Mouse (Mus musculus) urinary bladder, adult 18-20 months (tissue): ENCODE measurements at regions not wholly inside any gene's neighbourhood (a gene's known extent, or its start where the extent isn't known, plus 50 kb on each side); places are given as distances from the start of the nearest gene placed in this dataset.
"Not testable (repeated sequence)": the region's sequence is repeated elsewhere in the genome, so short reads cannot be mapped to it uniquely, and the experiment has no call there.

Experiments used
- DNase-seq, 2 experiments: peaks; one replicate each; pipeline ENCODE4 v3.0.0; 2022; ENCODE audit warnings: low spot score in 2 of 2, mixed read lengths in 2 of 2

- no peak for DNase-seq
Measured at GRCm38 (mm10) chr7:69167456-69167855, 418.4 kb upstream of the Arrdc4 start.

- no peak for DNase-seq
Measured at GRCm38 (mm10) chr7:69161916-69162315, 412.9 kb upstream of the Arrdc4 start.

GRCm38 (mm10) chr7:69142351-69142750 is 393.3 kb upstream of the Arrdc4 start:
- no peak for DNase-seq

DNA sequence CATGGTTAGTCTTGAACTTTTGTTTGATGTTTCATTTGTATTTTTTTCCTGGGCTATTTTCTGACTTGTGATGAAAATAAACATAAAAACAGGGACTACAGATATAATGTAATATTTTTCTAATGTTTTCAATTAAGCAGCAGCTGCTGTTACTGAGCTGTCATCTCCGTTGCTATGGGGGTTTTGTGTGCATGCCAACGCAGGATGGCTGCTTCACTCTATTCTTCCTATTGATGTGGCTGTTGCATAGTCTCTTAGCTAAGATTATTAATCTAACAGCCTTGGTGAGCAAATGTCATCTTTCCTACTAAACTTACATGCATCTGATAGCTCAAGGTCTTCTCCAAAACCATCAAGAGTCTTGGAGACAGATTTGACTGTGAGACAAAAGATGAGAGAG is 384.4 kb upstream of the Arrdc4 start:
- DNase-seq = no peak

GRCm38 (mm10) chr7:69101770-69102169 is 352.7 kb upstream of the Arrdc4 start:
- not testable (repeated sequence) for DNase-seq

DNA sequence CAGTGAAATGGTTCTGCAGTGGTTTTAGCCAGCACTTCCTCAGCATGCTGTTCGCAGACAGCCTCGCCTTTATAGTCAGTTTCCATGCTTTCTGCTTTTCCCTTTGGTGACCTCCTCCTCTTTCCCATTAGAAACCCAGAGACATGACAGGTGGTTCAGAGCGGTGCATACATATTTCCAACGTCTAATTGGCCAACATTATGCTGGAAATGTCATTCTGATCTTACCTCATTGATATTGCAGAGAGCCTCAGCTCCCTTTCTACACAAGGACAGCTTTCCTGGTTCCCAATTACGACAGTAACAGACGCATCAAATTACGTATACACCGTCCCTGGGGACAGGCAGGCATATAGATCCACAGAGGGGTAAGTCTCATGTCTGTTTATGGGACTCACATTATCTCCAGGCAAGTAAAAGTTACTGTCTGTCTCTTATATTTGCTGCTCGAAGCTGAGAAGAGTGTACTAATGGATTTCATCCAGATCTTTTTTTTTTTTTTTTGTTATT is 348.6 kb upstream of the Arrdc4 start:
- DNase-seq = no peak

DNA sequence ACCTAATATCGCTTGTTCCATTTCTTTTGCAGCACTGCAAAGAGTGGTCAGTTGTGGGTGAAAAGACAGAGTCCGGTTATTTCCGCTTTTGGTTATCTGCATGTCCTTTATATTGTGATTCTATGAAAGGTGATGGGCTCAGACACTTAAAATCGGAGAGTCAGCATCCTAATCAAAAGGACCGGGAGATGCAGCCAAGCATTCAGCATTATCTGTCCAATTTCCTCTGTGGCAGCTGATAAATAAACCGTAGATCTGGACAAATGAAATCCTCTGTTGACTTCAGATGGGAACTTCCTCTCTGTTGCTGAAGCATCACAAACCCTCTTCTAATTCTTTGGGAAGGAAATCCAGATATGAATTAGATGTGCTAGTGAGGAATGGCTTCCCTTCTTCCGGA is 325.7 kb upstream of the Arrdc4 start:
- no peak for DNase-seq

GRCm38 (mm10) chr7:69062994-69063393 is 314.0 kb upstream of the Arrdc4 start:
- no peak for DNase-seq

DNA sequence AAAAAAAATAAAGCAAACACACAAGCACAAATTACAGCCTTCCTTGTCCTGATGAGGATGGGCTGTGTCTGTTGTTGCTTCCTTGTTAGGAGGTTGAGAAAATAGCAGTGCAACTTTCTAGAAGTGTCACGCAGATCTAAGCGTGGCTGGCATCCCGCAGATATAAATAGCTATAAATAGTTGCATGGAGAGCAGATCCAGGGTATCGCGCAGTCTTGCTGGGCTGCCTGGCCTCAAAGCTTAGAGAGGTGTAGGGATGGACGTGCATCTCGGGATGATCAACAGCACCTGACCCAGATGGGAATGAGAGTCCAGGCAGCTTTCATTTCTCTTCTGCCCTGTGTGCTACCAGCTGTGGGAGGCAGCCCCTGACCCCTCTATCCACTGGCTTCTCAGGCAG is 313.5 kb upstream of the Arrdc4 start:
- DNase-seq = no peak

GRCm38 (mm10) chr7:69062094-69062493 is 313.1 kb upstream of the Arrdc4 start:
- no peak for DNase-seq

DNA sequence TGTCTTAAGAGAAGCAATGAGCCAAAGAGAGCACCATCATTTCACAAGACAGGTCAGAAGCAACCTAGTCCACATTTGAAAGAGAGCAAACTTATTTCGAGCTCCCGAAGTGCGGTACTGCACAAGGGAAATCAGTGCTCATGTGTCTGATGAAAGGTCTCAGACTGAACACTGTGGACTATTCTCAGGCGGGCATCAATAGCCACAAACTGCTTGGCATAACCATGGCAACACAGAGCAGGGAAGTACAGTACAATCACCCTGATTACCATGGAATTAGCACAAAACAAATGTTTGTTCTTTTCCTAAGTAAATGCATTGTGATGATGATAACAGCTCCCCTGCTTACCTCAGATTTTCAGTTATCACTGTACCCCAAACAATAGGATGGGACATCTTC is 312.2 kb upstream of the Arrdc4 start:
- DNase-seq = no peak

GRCm38 (mm10) chr7:69016575-69016974 is 267.5 kb upstream of the Arrdc4 start:
- no peak for DNase-seq

DNA sequence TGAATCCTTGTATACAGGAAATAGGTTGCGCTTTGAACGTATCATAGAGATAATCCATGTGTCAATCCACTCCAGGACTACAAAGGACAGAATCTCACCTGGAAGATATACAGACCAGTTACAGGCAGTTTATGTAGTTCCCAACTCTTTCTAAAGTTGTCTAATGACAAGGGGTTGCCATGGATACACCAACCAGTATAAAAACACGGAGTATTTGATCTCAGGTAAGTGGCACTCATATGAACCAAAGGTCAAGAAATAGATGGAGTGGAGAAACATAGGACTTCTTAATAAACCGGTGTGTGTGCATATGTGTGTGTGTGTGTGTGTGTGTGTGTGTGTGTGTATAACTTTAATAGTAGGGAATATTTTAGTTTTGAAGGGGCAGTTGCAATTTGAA is 266.0 kb upstream of the Arrdc4 start:
- DNase-seq = no peak

DNA sequence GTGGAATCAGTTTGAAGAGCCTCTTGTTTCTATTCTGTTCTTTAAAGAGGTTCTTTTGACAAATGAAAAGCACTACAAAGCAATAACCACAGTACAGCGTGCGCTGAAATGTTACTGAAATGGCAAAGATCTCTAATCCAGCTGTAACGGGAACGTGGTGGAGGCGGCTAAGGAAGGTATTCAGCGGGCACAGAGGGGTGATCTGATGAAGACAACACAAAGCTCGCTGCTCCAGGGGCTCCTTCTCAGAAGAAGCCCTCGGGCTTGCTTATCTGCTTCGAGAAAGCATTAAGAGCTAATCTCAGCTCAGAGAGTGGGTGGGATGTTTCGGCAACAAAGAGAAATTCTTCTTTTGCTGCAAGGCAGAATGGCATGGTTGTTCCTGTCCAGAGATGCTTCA is 258.2 kb upstream of the Arrdc4 start:
- no peak for DNase-seq

DNA sequence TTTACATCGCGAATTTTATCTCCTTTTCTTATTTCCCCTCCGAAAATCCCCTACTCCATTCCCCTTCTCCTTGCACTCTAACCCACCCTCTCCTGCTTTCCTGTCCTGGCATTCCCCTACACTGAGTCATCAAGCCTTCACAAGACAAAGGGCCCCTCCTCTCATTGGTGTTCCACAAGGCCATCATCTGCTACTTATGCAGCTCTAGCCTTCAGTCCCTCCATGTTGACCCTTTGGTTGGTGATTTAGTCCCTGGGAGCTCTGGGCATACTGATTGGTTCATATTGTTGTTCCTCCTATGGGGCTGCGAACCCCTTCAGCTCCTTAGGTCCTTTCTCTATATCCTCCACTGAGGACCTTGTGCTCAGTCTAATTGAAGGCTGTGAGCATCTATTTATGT is 239.0 kb upstream of the Arrdc4 start:
- no peak for DNase-seq

DNA sequence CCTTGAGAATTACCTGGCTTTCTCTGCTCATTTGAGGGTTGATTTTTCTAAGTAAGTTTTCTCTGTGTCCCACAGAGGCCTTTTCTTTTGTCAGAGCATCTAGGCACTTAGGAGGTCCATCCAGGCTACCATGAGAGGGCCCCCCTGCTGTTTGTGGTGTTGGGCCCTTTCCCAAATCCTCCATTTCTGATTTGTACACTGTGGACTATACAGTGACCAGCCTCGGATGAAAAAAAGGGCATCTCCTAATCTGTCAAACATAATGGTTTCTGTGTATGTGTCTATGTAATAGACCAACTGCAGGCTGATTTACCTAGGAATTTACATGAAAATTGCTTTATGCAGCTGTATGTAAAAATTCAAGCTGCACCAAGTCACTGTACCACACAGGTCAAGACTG is 234.9 kb upstream of the Arrdc4 start:
- no peak for DNase-seq

DNA sequence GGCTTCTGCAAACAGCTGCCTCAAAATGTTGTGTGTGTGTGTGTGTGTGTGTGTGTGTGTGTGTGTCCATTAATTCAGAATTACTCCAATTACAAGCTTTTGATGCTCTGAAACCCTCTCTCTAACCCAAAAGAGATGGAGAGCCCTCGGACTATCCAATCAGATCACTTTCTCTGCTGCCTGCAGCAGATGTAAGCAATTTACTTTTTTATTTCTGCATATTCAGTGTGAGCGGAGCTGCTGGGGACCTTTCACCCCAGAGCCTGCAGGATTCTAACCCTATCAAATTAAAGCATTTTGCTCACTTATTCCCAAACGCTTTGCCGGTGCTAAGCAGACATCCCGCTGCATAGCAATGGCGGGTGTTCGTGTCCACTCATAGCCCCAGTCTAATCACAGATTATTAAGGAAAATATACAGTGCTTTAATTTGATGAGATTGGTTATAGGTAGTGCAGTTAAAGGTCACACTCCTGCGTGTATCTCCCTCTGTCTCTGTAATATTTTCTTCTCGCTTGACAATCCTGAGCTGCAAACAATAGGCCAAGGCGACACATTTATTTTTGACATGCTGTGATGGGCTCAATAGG is 234.0 kb upstream of the Arrdc4 start:
- no peak for DNase-seq

GRCm38 (mm10) chr7:68978576-68978975 is 229.5 kb upstream of the Arrdc4 start:
- no peak for DNase-seq

DNA sequence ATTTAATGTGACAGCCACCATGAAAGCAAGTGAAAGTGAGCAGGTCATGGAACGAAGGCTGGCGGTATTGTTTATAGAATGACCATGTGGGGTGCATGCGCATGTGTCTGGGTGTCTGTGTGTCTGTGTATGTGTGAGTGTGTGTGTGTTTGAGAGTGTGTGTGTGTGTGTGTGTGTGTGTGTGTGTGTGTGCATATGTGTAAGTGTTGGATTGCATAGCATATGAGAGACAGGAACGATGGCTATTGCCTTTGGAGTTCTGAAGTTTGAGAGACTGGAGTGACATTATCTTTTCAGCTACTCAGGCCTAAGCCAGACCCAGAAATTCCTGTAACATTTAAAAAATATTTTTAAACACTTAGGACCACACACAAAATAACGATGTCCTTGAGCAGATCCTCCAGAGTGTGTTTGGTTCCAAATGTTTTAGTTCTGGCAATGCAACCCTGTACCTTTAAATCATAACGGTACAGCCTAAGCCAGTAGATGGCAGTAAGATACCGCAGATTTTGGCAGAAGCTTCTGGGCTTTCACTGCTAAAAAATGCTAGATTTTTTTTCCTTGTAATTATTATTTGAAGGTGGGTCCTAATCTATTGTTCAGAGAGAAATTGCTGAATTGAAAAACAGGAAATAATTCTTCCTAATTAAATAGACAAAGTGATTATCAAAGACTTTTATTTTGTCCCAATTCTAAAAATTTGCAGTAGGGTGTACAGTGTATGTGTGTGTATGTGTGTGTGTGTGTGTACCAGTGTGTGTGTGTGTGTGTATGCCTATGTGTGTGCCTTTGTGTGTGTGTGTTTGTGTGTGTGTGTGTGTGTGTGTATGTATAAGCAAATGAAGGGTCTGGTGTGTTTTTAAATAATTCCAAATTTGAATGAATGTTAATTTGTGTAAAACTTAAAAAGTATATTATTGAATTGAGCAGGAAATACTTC is 228.0 kb upstream of the Arrdc4 start:
- no peak for DNase-seq

DNA sequence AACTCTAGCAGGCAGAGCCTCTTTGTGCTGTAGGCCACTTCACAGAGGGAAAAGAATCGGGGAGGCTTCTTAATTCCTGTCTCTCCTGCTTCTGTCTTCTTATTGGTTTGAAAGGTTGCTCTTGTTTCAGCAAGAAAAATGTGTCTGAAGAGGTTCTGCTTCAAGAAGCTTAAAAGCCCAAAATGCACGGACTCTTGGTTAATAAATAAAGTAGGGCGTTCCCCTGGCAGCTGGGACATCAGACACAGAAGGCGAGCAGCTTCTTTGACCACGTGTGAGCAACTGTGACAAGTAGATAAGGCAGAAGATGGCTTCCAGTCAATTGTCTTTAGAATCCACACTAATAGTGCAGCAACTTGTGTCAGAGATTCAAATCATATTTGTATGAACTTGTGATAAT is 226.9 kb upstream of the Arrdc4 start:
- no peak for DNase-seq

DNA sequence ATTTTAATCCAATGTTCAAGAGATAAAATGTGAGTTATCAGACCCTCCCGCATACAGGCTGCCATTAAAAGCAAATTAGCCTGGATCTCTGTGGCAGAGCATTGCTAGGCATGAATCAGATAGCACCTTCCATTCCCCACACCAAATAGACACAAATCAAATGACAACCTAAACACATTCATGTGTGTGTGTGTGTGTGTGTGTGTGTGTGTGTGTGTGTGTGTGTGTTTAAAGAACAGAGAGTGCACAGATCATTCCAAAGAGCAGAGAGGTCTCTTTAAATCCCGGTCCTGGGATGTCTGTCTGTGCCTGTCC is 226.5 kb upstream of the Arrdc4 start:
- no peak for DNase-seq

- no peak for DNase-seq
Measured at GRCm38 (mm10) chr7:68974761-68975579, 225.9 kb upstream of the Arrdc4 start.
